Mouse (Mus musculus): ENCODE results near the gene Hoxc8.

Hoxc8 gene

GRCm38 (mm10) chr15:103010112-103010846, 19.9 kb downstream of the Hoxc8 start:
- no peak for DNase-seq (ENCODE audit: low spot score)

GRCm38 (mm10) chr15:103010847-103011555, 20.6 kb downstream of the Hoxc8 start:
- DNase-seq (ENCODE audit: low spot score), result no peak

- no peak for DNase-seq (ENCODE audit: low spot score)
These were observed 21.6 kb downstream of the Hoxc8 start for GRCm38 (mm10) chr15:103011928-103012486.

- no peak for DNase-seq (ENCODE audit: low spot score)
These were observed 23.0 kb downstream of the Hoxc8 start for GRCm38 (mm10) chr15:103013238-103013984.

DNA sequence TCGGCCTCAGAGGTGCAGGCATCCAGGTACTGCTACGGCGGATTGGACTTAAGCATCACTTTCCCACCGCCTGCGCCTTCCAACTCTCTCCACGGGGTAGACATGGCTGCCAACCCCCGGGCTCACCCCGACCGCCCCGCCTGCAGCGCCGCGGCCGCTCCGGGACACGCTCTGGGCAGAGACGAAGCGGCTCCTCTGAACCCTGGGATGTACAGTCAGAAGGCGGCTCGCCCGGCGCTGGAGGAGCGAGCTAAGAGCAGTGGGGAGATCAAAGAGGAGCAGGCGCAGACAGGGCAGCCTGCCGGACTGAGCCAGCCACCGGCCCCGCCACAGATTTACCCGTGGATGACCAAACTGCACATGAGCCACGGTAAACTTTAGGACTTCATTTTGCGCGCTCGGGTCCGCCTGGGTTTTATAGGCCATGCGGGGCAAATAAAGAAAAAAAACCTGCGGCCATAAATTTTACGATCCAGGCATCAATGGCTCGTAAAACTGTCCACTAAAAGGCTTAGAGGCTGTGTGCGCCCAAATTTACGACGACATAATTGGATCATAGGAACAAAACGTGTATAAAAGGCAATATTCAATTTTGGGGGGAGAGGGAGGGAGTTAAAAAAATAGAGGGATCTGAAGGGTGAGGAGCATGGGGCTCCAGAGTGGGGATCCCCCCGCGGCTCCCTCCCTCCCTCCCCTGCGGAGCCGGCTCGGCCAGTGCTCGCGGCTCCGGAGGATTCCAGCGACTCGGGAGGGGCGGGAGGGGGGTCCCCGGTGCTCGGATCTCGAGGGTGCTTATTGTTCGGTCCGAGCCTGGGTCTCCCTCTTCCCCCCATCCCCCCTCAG, 24.0 kb downstream of the Hoxc8 start:
- DNase-seq (ENCODE audit: low spot score), result no peak

GRCm38 (mm10) chr15:103015009-103015399, 24.6 kb downstream of the Hoxc8 start:
- DNase-seq (ENCODE audit: low spot score), result no peak

GRCm38 (mm10) chr15:103015406-103016166, 25.2 kb downstream of the Hoxc8 start:
- DNase-seq (ENCODE audit: low spot score), result no peak

DNA sequence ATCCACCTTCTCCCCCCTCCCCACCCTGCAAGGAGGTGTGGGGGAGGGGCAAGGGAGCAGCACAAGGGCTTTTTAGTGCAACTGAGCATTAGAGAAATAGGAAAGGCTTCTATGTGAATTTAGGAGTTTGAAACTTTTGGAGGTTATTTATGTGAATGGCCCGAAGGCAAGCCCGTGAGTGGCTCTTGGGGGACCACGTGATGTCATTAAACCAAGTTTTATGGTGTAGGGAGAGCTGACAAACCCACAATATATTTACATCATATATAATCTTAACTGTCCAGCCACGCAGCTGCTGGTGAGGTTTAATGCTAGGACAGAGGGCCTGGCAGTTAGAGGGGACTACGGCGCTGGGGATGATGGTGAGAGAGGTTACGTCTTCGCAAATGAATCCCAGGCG, 28.2 kb downstream of the Hoxc8 start, which contains the start of gene Hoxc4:
Gene Hoxc4 (plus strand): TSS at position 299 of the 400 bp plus-strand sequence.
- no peak for DNase-seq (ENCODE audit: low spot score)

DNA sequence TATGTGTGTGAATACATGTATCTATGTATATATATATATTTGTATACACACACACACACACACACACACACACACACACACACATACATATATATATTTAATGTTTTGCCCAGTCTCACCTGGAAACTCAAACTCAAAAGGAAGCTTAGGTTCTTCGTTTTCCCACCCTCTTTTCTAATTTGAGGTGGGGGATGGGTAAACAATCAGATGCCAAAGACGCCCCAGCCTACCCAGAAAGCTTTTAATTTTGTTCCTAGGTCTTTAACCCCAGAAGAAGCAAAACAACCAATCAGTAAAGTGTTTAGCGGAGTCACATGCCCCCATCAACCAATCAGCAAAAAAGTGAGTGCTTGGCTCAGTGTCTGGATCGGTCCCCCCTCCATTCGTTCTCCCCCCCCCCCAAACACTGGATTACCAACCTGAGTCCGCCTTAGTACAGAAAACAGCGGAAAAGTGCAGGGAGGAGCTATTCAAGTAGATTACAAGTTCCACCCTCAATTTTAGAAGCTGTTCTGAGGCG, 30.6 kb downstream of the Hoxc8 start:
- DNase-seq (ENCODE audit: low spot score), result no peak

GRCm38 (mm10) chr15:103021544-103021943, 31.1 kb downstream of the Hoxc8 start:
- DNase-seq (ENCODE audit: low spot score), result no peak

DNA sequence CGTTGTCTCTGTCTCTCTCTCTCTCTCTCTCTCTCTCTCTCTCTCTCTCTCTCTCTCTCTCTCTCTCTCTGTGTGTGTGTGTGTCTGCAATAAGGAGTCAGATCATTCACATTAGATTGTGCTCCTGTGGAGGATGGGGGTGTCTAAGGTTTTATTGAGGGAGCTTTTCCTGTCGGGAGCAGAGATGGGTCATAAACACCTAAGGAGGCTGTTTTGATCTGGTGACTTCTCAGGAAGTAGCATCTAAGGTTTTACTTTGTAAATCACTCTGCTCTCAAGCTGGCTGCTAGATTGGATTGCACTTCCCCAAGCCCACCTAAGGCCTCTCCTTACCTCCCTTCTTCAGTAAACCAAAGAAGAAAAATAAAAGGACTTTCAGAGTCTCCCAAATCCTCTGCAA, 33.7 kb downstream of the Hoxc8 start:
- DNase-seq (ENCODE audit: low spot score), result no peak

DNA sequence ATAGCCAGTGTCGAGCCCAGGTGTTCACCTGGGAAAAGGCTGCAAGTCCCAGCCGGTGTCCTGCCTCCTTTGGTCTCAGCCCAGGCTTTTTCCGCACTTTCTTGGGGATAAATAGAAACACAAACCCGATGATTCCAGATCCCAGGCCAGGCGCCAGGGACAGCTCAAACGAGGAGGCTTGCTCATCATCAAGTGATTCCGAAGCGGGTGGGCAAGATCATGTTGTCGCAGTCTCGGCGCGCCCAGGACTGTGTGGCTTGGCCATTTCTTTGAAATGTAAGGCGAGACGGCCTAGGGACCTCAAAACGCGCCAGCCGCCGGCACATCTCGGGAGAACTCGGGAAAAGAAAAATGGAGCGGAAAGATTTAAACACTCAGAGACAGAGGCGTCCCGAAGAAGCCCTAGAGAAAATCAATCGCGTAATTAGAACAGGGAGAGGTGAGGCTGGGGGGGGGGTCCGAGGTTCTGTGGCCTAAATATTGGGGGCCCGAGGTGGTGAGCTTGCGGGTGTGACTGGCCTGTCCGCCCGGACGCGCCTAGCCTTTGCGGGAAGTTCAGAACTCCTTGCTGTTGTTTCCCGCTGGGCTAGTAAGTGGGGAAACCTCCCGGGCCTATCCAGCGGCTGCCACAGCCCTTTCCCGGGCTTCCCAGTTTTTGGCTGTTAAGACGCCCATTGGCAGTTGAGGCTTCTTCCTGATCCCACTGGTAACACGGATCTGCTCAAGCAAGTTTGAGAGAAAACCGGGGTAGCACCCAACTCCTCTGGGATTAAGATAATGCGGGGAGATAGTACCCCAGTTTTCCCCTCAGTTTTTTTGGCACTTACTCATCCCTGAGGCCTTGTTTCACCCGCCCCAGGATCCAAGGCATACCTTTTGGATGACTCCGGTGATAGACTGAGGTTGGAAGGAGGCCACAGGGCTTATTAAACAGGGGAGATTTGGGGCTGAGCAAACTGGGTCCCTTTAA, 37.1 kb downstream of the Hoxc8 start:
- DNase-seq (ENCODE audit: low spot score), result no peak

DNA sequence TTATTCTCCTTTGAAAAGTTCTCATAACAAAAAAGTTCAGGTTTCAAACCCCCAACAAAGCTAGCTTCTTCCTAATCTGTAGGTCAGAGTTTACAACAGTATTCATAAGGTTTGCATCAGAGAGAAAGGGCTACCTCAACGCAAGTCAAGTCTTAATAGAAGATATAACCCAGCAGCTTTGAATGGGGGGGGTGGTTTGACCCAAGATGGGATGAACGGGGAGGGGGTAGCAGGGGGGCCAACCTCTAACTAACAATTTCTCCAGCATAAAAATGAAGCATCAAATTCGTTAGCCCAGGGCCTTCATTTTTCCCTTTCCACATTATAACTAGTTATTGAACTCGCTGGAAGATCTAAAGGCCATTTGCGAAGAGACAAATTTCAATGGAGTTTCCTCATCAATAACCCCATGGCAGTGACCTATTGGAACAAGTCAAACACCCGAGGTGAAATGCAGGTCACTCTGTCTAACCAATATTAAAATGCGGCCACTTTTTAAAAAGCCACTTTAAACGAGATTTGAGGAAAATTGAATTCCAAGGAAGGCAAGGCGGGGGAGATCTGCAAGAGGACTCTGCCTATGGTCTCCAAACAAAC, 38.6 kb downstream of the Hoxc8 start:
- no peak for DNase-seq (ENCODE audit: low spot score)

GRCm38 (mm10) chr15:103030142-103030541, 39.7 kb downstream of the Hoxc8 start:
- DNase-seq (ENCODE audit: low spot score), result no peak

GRCm38 (mm10) chr15:103032167-103032566, 41.8 kb downstream of the Hoxc8 start:
- no peak for DNase-seq (ENCODE audit: low spot score)

DNA sequence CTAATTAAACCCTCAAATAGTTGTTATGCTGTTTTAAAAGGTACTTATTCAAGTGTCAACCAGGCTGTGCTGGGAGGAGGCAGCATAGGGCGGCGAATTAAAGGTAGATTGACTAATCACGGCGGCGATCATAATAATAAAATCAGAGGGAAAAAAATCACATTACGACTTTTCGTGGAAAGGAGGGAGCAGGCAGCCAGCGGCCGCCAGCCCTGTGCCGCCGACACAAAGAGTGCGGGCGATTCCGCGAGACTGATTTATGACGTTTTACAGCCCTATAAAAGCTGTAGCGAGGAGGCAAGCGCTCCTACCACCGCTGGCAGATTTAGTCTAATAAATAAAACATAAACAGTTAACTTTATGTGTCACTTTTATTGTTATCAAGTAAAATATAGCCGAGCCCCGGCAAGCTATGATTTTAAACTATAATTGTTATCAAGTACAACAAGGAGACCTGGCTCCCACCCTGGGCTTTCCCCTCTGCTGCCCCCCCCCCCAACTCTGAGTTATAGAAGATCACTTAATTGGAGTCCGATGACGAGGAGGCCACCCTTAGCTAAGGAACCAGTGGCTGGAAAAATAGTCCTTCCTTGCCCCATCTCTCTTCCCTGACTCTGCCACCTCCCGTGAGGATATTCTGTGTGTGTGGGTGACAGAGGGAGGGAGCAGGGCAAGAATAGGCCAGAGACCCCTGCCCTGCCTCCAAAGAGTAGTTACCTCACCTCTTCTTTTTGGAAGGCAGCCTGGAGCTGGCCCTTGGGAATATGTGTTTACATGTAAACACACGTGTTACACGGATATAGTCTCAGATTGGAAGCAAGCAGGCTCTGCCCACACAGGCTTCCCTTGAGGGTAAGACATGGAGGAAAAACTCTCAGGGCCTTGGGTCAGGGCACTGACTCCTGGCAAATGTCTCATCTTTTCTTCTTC, 42.5 kb downstream of the Hoxc8 start:
- DNase-seq (ENCODE audit: low spot score), result no peak

- DNase-seq (ENCODE audit: low spot score), result no peak
These were observed 43.8 kb downstream of the Hoxc8 start for GRCm38 (mm10) chr15:103034043-103034806.

Data from spleen, adult 12 weeks (tissue).